Mouse (Mus musculus) retina, postnatal 7 days (tissue): Measurements from ENCODE around the gene App.
A peak's percentile ranks its signal among the peaks of the same experiment; 100 is the strongest.

ENCODE experiments used
- DNase-seq: peaks from one replicate; pipeline ENCODE4 v3.0.0-alpha.2; 2012; ENCODE audit warnings: low read depth, low spot score

Gene App

DNA sequence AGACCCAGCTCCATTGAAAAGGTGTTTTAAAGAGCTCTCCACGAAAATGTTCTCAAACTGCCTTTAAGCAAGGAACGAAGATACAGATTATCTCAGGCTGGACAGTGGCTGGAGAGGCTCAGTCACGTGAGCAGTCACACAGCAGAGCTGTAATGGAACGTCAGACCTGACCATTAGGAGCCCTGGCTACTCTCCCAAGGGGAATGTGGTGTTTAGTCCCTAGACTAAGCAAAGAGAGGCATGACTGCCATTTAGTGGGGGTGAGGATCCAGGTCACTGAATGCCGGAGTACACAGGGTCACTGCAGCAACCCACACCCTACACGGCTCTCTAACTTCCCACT, 199.4 kb downstream of the App start:
- no peak for DNase-seq

DNA sequence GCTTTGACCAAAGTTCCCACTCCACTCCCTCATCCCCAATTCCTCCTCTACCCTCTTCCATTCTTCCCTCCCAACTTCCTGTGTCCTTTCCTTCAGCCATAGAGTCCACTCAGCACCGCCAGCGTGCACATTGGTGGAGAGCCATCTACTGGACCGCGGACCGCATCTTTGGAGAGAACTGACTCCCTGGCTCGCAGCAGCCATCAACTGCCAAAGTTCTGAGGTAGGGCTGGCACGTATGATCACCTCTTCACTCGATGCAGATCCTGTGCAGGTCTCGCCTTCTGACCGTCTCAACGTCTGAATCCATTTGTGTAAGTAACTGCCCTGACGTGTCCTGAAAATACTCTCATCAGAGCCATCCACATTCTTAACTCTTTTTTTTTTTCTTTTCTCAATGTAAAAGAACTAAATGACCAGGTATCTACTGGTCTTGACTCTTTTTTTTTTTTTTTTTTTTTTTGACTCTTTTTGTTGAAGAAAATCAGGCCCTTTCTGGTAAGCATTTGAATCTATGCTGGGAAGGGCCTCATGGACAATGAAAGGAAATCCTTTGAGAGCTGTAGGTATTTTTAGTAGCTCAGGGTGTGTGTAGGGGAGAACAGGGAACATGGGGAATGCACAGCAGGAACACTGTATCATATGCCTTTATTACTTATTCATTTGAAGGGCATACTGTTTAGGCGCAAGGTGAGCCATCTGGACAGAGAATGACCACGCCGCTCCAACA, 200.0 kb downstream of the App start:
- DNase-seq, result no peak

DNA sequence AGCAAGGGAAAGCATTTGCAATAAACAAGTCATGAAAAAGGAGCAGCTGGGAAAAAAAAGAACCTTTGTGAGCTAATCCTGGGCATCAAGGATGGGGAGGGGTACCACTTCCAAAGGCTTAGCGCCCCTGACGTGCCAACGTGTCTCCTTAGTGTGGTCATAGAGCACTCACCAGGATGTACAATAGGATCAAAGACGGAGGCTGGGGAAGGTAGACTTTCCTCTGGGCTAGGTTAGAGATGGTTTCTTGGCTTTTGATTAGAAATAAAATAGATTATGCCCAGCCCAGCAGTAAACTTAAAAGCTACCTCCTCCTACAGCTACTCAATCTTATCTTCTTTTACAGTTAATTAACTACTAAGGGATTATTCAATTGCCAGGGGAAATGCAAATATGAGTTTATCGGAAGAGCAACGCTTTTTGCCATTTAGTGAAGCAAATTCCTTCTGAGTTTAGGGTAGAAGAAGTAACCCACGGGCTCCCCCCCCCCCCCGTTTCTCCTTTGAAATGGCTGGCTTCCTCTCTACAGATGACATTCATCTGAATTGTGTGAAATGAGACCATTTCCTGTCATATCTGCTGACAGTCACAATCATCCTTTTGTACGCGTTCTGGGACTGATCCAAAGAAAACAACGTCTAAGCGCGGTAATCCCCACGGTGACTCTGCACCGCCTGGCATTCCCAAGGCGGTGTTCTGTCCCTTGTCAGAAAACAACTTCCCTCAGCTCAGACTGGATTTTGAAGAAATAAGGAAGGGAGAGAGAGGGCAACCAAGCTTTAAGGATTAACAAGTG, 201.8 kb downstream of the App start:
- no peak for DNase-seq

DNA sequence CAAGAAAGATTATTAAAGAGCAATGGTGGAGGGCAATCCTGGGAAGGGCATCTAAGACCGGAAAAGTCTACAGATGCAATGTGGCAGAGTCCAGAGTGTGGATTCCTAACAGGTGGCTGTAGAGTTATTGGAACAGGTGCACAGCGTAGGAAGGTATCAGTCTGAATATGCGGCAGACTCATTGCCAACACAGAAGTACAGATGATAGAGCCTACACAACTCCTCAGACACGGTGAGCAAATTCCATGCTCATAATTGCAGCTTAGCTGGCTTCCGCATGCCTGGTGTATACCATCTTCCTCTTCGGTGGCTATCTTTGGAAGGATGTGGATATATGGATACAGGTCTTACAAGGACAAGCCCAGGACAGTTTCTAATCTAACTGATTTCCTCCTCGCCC, 204.5 kb downstream of the App start:
- DNase-seq, result no peak

DNA sequence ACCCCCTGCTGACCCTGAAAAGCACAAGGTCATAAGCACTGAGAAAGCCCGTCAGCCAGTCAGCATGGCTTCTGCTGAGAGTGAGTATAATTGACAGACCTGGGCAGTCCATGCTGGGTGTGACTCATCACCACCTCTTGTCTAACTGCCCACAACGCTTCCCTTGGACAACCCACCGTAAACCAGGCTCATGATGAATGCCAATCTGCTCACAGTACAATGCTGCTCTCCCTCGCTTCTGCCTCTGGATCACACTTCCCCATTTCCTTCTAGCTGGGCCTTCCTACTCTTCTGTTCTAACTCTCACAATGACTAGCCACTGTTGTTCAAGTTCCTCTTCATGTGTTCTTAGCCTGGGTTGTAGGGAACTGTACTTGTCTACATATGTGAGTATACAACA, 206.6 kb downstream of the App start:
- DNase-seq, result no peak

DNA sequence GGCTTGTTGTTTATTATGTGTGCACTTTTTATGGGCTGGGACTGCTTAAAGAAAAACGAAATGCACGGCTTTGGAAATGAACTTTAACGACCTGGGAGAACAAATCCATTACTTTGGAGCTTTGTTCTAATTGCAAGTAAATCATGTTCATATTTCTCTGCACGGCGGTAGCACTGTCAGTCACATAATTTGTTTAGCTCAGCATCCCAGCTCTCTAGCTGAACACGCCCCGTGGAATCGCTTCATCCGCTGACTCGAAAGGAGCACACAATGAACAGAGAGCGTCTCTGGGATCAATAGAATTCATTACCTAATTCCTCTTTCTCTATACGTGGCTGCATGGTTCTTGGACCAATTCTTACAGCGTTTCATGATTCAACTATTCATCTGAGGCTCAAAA, 207.5 kb downstream of the App start:
- DNase-seq, result no peak

DNA sequence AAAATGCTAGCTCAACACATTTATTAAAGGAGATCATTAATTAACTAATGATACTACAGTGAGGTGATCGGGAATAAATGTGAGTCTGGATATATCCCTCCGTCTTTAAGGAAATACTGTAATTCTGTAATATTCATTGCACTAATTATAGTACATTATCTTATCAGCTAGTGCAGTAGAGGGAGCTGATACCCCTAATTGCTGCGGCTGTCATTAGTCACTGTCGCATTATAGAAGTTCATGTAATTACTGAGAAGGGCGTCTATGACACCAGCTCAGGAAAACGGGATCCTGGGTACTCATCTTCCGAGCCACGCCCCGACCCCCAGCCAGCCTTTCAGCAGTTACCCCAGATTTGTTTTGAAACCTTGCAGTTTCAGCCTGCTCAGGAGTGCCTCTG, 209.6 kb downstream of the App start:
- DNase-seq, result no peak

DNA sequence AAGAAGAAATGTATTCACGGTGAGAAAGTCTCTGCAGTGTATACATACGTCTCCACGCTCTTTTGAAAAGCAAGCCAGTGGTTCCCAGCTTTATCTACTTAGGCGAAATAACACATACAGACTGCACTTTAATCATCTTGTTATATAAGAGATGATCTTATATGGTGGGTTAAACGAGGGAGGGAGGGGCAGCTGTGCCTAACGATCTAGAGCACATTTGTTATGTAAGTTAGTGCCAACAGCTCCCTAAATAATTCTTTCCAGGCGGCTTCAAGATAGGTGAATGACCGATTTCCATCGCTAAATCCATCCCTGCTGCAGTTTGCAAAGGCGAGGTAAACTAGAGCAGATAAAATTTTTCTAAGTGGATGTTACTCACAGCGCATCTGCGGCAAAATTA, 210.0 kb downstream of the App start:
- no peak for DNase-seq

DNA sequence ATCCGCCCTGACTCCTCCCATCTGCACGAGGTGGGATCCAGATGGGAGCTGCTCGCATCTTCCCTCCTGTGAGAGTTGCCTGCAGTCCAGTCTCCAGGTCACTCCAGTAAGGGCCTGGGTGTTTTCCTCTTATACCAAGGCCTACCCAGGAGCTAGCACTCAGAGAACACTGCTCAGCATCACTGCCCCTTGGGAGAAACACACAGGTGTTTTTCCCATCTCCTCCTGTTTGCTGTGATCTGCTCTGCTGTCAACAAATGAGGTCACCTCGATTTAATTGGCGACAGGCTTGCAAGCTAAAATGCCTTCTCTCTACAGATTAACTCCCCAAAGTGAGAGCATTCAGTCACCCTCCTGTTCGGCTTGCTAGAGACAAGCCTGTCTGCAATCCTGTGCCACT, 216.3 kb downstream of the App start:
- no peak for DNase-seq

DNA sequence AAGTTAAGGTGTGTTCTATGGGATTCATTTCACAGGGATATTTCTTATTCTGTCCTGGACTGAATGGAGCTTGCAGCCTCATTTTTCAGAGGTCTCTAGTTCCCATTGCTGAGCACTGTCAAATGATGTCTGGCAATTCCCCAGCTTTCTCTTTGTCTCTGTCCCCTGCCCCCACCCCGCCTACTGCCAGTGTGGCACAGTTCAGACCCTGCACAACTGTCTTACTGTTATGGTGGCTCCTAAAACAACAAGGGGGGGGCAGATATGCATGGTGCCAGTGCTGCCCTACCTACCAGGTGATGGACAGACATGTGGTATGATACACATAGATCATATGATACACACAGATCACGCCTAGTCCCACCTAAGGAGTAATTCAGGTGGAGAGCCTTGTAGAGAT, 216.9 kb downstream of the App start:
- DNase-seq, result no peak

DNA sequence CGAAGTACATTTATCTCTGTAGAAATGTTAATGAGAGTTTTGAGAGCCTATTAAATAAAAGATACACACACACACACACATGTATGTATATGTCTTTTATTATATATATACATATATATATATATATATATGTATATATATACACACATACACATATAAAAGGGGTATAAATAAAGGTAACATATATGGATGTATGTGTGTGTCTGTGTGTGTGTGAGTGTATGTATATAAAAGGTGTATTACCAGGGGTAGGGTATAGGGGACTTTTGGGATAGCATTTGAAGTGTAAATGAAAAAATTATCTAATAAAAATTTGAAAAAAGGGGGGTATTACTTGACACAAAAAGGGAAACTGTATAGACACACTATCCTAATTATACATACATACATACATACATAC, 217.7 kb downstream of the App start:
- no peak for DNase-seq

DNA sequence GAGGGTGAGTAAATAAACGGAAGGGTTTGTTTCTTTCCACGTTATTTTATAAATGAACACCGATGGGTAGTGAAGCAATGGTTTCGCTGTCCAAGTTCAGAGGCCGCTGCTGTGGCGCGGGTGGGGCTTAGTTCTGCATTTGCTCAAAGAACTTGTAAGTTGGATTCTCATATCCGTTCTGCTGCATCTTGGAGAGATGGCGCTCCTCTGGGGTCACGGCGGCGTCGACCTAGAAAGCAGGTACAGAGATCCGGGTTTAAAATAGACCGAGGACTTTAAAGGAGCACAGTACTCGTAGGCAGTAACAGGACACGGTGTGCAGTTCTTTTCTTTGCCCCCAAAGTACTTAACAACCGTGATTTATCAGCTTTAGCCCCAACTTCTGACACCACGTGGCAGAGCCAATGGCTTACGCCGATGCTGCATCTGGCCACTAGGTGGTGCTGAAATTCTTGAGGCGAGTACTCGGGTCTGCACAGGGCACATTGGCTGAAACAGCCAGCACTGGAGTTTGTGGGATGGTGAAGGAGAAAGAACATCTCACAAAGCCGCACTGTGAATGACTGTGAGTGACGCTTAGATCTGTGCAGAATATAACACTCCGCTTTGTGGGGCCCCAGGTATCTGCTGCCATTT, 218.2 kb downstream of the App start:
- DNase-seq, result peak; percentile 68

DNA sequence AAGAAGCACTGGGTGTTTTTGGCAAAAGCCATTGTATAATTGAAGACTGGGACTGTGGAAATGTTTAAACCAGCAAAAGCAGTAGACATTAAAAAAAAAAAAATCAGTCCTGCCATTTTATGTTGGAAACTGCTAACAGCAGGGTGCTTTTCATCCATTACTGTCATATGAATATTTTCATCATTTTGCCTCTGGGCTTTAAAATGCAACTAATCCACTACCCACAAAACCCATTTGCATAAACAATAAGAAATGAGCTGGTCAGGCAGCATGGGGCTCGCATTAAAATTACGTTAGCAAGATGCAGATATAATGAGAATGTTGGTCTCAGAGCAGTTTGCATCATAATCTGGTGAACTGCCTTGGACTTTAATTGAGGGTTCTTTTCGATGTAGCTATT, 242.5 kb downstream of the App start:
- no peak for DNase-seq

DNA sequence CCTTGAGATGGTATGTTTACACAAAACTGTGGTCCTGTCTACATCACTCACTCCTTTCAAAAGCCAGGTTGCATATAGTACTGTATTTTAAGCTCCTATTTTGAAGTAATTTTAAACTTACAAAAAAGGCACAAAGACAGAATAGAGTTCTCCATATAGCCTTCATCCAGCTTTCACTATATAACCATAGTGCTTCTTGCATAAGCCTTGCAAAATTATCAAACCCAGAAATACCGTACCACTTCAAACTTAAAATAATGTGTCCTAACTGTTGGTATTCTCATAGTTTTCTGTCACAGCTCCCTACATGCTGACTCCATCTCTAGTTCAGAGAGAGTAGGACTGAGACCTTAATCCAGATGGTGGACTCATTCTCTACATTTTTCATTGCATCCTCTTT, 245.7 kb downstream of the App start:
- DNase-seq, result no peak

DNA sequence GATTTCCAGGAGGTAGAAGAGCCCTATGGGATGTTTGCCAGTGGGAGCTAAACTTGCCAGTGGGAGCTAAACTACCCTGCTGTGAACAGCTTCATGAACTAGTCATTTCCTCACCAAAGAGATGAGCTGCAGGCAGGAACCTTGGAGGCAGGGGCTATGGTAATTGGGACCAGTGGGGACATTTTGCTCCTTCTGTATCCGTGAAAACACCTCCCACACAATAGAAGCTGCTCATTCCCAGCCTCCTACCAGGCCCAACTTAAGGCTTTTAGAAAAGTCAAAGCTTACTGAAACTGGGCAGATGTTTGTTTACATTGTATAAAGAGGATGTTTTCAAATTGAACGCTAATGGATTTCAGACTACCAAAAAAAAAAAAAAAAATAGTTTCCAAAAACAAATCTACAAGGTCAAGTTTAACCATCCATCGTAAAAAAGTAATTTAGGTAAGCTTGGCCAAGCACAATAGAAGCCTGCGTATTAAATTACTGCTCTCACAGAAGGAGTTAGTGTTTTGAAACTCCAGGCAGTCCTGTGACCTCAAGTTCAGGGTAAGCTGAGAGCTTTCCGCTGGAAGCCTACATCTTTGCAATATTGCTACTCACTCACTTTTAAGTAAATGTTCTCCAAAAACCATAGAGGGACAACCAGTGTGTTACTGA, 253.8 kb downstream of the App start:
- DNase-seq, result no peak

DNA sequence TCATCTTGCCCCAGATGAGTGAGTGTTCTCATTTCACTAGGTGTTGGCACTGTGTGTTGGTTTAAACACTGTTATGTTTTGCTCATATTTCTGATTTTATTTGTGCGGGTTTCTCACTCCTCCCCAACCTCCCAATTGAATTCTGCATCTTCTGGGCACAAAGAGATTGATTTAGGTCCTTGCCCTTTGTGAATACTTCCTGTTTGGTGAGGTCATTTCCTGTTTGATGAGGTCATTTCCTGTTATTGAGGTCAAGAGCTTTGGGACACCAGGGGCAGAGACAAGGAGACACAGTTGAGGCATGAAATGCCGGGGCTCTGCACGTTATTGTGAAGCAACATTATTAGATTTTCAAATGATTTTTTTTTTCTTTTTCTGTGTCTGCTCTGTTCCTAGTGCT, 254.5 kb downstream of the App start:
- DNase-seq, result no peak

DNA sequence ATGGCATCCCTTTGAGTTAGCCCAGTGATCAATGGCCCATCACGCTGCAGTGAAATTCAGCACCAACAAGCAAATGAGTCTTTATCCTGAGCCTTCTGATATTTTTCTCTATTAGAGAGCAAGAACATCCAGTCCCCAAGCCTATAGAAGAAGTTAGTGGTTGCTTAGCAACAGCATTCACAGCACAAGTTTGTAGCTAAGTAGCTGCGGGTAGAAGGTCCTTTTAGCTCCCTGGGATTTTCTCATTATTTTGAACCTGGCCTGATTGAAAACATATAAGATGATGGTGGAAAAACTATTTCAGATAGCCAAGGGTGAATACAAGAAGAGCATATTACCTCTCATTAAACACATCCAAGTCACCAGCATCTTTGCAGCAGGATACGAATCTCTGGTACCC, 256.8 kb downstream of the App start:
- no peak for DNase-seq

DNA sequence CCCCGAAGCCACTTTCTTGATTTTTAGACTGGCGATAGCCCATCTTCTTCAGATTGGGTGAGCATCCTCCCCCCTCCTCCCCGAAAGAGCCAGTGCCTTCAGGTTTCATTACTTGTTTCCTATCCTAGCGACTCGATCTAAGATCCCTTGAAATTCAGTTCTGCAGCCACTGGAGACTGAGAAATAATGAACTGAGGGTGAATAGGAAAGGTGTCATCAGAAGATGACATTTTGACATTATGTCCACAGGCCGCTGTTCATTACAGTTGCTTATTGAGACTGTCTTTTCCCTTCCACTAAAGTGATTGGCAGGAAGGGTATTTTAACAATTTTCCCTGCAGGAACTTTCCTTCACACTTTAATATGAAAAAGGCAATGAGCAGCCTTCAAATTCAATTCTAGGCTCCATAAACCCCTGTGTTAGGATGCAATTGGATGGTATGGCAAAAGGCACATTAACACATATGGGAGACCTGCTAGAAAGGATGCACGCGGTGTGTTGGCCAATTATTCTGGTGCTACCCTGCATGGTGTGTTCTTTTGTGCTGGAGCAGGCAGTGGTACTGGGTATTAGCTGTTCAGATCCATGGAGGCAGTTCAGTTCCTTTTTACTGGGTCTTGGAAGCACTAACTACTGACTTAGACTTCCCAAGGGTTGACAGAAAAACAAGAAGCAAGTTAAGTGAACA, 261.9 kb downstream of the App start:
- DNase-seq, result no peak

DNA sequence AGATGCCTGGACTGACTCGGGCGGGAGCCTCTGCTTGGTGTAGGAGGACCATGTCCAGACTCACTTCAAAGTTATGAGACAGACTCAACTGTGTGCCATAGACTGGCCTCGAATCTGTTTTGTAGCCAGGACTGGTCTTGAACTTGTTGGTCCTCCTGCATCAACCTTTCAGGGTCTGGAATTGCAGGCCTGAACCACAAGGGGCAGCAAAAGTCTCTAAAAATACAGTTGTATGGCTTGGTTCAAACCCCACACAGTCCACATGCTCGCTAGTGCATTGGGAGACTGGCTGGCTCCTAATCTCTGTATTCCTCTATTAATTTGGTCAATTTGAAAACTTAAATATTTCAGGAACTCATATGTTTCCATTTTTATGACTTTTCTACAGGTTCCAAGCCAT, 270.6 kb downstream of the App start:
- DNase-seq, result no peak
